Mouse (Mus musculus): ENCODE data around the gene Trat1. TPM values are rescaled to one million over a fixed set of nuclear protein-coding genes. Genes with fewer than 3 reads are reported as not detected.

The Trat1 gene
- polyA plus RNA-seq (2015; fragmentation: Nextera tagmentation; extraction: Ambion mirVana) = 0.02 and 0.06 TPM in 2 replicates

DNA sequence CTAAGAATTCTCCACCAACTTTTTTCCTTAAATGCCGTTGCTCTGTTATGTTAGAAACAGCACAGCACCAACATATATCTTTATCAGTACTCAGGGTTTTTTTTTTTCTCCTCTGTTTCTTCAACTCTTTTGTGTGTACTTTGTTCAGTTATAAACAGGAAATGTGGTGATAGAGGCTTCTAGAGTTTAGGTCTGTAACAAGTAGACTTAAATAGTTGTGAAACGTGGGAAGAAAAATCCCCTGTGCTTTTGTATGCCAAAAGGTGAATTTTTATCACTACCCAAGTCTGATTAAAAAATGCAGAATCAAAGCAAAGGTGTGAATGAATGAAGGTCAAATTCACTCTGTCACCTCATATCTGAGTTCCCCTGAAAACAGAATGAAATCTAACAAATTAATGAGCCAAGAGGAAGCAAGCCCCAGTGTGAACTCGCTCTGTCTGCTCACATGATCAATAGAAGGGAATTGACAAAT is at the start of gene Trat1:
TSS of gene Trat1 (minus strand) at position 51 of the 475 bp plus-strand sequence.
- WGBS = 67% methylated on average over 3 of the region's 3 CpGs
- ATAC-seq = no peak
- no peak within 1 kb of the TSS for H3K4me3 ChIP-seq (ENCODE audit: low read length)
- no peak within 1 kb of the TSS for H3K27ac ChIP-seq (ENCODE audit: low read length)
- H3K27me3 ChIP-seq (replicated peaks; ENCODE audit: control insufficient read depth, insufficient read depth, low read length) = no peaks in the 10 kb centered on the region
- H3K4me2 ChIP-seq (ENCODE audit: low read depth, low read length) = no peak within 1 kb of the TSS
- no peaks in the 10 kb centered on the region for H3K9me3 ChIP-seq (ENCODE audit: control insufficient read depth, low read length)
- H3K36me3 ChIP-seq (ENCODE audit: control insufficient read depth, insufficient read depth, low read length) = no peaks in the 10 kb centered on the region
- H3K9ac ChIP-seq (ENCODE audit: low read depth, low read length) = no peak within 1 kb of the TSS
- H3K4me1 ChIP-seq (ENCODE audit: control insufficient read depth, insufficient read depth, low read length) = no peaks in the 10 kb centered on the region

DNA sequence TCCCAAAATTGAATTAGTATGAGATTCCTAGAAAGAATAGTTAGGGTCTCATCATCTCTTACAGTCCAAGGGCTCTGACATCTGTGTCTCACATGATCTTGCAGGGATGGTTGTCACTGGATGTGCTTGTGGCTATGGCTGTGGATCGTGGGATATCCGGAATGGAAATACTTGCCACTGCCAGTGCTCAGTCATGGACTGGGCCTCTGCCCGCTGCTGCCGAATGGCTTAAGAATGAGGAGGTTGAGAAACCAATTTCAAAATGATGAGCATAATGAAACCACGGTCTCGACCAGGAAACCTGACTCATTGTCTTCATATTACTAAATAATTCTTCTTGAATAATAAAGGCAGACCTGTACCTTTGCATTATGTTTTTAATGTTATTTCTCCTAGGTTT is 46.7 kb upstream of the Trat1 start:
- Histone ChIP-seq H3K4me3 (ENCODE audit: low read length) (no peak overlapping the region), H3K9ac (ENCODE audit: low read depth, low read length) (no peak overlapping the region), H3K27ac (ENCODE audit: low read length) (no peak overlapping the region), H3K36me3 (ENCODE audit: control insufficient read depth, insufficient read depth, low read length) (no peaks in the 10 kb centered on the region), H3K4me2 (ENCODE audit: low read depth, low read length) (no peak overlapping the region), H3K27me3 (replicated peaks; ENCODE audit: control insufficient read depth, insufficient read depth, low read length) (no peaks in the 10 kb centered on the region), H3K4me1 (ENCODE audit: control insufficient read depth, insufficient read depth, low read length) (no peaks in the 10 kb centered on the region), H3K9me3 (ENCODE audit: control insufficient read depth, low read length) (no peaks in the 10 kb centered on the region)
- 94% methylated on average over 6 of the region's 6 CpGs for WGBS
- no peak for ATAC-seq

DNA sequence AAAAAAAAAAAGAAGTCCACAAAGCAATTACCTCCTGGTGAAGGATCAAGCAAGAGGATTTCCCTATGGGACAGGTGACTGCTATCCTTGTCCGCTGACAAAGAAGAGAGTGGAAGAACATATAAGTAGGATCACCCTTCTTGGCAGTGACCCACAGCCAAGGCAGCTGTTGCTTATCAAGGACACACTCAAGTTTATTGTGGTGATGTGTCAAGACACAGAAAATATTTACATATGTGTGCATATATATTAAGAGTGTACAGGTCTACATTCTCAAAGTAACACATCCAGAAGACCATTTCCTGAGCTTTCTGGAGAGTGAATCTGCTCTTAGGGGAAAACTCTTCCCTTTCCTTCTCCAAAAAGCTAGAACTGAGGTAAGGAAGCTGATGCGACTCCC is 44.9 kb upstream of the Trat1 start, which contains the start of gene Retnlb:
TSS of gene Retnlb (plus strand) at position 162 of the 400 bp plus-strand sequence.
- 92% methylated on average over 2 of the region's 2 CpGs for WGBS
- no peak for ATAC-seq
- H3K4me1 ChIP-seq (ENCODE audit: control insufficient read depth, insufficient read depth, low read length) = no peaks in the 10 kb centered on the region

DNA sequence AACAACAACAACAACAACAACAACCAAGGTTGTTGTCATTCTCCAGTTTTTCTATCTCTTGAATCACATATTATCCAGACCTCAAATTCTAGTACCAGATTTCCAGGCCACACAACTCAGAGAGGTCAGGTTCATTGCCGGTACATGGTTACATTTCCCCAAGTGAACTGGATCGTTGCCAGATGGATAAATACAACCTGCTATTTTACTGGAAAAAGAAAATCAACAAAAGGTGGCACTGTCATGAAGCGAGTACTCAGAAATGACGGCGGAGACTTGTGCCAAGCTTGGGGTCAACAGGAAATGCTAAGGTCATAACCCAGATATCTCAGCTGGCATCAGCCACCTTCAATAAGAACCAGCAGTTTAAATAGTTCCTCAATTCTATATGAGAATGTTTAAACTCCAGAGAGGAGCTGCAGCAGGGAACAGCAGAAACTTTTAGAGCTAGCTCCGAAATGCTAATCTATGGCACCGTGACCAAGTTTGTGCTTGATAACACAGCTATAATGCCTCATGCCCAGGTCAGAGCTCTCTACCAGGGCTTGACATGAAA is 40.1 kb upstream of the Trat1 start:
- ATAC-seq = no peak
- 57% methylated on average over 7 of the region's 7 CpGs for WGBS

More for the DNA sequence above, 44.9 kb upstream of the Trat1 start, which contains the start of gene Retnlb:
- Histone ChIP-seq H3K9me3 (ENCODE audit: control insufficient read depth, low read length) (no peaks in the 10 kb centered on the region), H3K27me3 (replicated peaks; ENCODE audit: control insufficient read depth, insufficient read depth, low read length) (no peaks in the 10 kb centered on the region), H3K4me3 (ENCODE audit: low read length) (no peak within 1 kb of the TSS), H3K27ac (ENCODE audit: low read length) (no peak within 1 kb of the TSS), H3K9ac (ENCODE audit: low read depth, low read length) (no peak within 1 kb of the TSS), H3K36me3 (ENCODE audit: control insufficient read depth, insufficient read depth, low read length) (no peaks in the 10 kb centered on the region), H3K4me2 (ENCODE audit: low read depth, low read length) (no peak within 1 kb of the TSS)

DNA sequence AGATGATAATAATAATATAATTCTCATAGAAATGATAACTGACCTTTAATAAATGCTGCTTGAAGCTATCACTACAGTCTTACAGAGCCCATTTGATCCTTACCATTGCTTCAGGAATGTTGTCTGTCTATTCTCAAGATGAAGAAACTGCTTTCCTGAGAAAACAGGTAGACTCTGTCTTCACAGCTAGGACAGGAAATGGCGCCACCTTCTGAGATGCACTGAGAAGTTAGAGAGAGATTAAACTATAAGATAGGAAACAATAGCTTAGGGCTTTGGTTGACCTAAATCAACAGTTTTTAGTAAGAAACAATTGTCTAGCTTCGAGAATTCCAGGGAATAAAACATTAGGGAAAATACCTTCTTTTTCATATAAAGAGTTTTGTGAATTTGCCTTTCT is 37.6 kb upstream of the Trat1 start:
- no peak for ATAC-seq
- H3K4me2 ChIP-seq (ENCODE audit: low read depth, low read length) = no peak overlapping the region
- H3K27ac ChIP-seq (ENCODE audit: low read length) = no peak overlapping the region
- no peaks in the 10 kb centered on the region for H3K27me3 ChIP-seq (replicated peaks; ENCODE audit: control insufficient read depth, insufficient read depth, low read length)
- H3K9me3 ChIP-seq (ENCODE audit: control insufficient read depth, low read length) = no peaks in the 10 kb centered on the region
- H3K9ac ChIP-seq (ENCODE audit: low read depth, low read length) = no peak overlapping the region
- no peaks in the 10 kb centered on the region for H3K4me1 ChIP-seq (ENCODE audit: control insufficient read depth, insufficient read depth, low read length)
- WGBS = 59% methylated on average over 2 of the region's 2 CpGs
- no peak overlapping the region for H3K4me3 ChIP-seq (ENCODE audit: low read length)
- no peaks in the 10 kb centered on the region for H3K36me3 ChIP-seq (ENCODE audit: control insufficient read depth, insufficient read depth, low read length)

More for the DNA sequence above, 40.1 kb upstream of the Trat1 start:
- no peaks in the 10 kb centered on the region for H3K27me3 ChIP-seq (replicated peaks; ENCODE audit: control insufficient read depth, insufficient read depth, low read length)
- no peak overlapping the region for H3K27ac ChIP-seq (ENCODE audit: low read length)
- no peaks in the 10 kb centered on the region for H3K9me3 ChIP-seq (ENCODE audit: control insufficient read depth, low read length)
- no peak overlapping the region for H3K4me2 ChIP-seq (ENCODE audit: low read depth, low read length)
- no peak overlapping the region for H3K4me3 ChIP-seq (ENCODE audit: low read length)
- H3K36me3 ChIP-seq (ENCODE audit: control insufficient read depth, insufficient read depth, low read length) = no peaks in the 10 kb centered on the region
- H3K4me1 ChIP-seq (ENCODE audit: control insufficient read depth, insufficient read depth, low read length) = no peaks in the 10 kb centered on the region
- no peak overlapping the region for H3K9ac ChIP-seq (ENCODE audit: low read depth, low read length)

DNA sequence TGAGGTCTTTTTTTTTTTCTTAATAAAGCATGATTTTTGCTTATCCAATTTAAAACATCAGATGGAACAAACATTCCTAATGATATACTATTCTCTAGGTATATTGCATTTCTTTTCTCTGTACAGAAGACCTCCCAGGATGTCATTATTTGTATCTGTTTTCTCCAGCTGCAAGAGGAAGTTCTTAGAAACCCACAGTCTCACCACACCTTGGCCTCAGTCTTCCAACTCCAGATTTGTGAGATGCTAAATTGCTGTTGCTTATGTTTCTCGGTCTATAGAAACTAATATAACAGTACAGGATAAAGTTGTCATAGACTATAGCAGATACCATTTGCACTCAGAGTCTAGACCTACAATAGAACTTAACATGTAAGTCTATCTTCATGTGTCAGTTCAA is 34.7 kb upstream of the Trat1 start:
- 80% methylated on average over 1 of the region's 1 CpGs for WGBS
- ATAC-seq = no peak
- H3K4me1 ChIP-seq (ENCODE audit: control insufficient read depth, insufficient read depth, low read length) = no peaks in the 10 kb centered on the region

DNA sequence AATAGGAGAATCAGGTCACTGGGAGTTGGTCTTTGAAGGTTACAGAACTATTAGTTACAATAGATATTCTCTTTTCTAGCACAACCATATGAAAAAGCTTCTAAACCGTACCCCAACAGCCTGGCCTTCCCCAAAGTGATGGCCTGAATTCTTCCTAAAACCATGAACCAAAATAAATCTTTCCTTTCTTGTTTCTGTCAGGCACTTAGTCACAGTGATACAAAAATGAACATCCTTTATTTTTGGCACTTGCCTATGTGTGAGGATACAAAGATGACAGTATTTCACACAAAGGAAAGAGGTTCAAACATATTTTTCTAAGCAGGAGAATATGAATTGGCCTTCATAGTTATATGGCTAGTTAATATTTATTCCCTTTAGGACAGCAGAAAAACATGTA is 33.6 kb upstream of the Trat1 start:
- Histone ChIP-seq H3K4me2 (ENCODE audit: low read depth, low read length) (no peak overlapping the region), H3K27me3 (replicated peaks; ENCODE audit: control insufficient read depth, insufficient read depth, low read length) (no peaks in the 10 kb centered on the region), H3K9ac (ENCODE audit: low read depth, low read length) (no peak overlapping the region), H3K4me1 (ENCODE audit: control insufficient read depth, insufficient read depth, low read length) (no peaks in the 10 kb centered on the region), H3K27ac (ENCODE audit: low read length) (no peak overlapping the region), H3K9me3 (ENCODE audit: control insufficient read depth, low read length) (no peaks in the 10 kb centered on the region), H3K36me3 (ENCODE audit: control insufficient read depth, insufficient read depth, low read length) (no peaks in the 10 kb centered on the region), H3K4me3 (ENCODE audit: low read length) (no peak overlapping the region)
- 85% methylated on average over 1 of the region's 1 CpGs for WGBS
- no peak for ATAC-seq

More for the DNA sequence above, 34.7 kb upstream of the Trat1 start:
- H3K36me3 ChIP-seq (ENCODE audit: control insufficient read depth, insufficient read depth, low read length) = no peaks in the 10 kb centered on the region
- no peak overlapping the region for H3K9ac ChIP-seq (ENCODE audit: low read depth, low read length)
- H3K27ac ChIP-seq (ENCODE audit: low read length) = no peak overlapping the region
- H3K27me3 ChIP-seq (replicated peaks; ENCODE audit: control insufficient read depth, insufficient read depth, low read length) = no peaks in the 10 kb centered on the region
- H3K4me2 ChIP-seq (ENCODE audit: low read depth, low read length) = no peak overlapping the region
- H3K4me3 ChIP-seq (ENCODE audit: low read length) = no peak overlapping the region
- no peaks in the 10 kb centered on the region for H3K9me3 ChIP-seq (ENCODE audit: control insufficient read depth, low read length)

DNA sequence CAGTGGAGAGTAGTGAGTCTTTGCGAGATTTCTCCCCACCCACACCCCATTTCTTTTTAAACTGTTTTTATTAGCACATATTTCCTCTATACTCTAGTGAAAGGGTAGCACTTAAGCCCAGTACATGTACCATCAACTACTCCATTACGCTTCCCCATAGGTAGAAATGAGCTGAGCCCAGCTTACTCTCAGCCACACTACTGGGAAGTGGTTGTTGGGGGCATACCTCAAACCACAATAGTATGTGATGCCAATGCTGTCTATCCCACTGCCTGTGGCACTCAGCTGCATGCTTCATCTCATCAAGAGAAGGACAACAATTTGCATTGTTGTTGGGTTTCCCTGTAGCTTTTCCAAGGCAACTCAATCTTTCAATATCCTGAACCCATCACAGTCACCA is 29.1 kb upstream of the Trat1 start:
- Histone ChIP-seq H3K4me3 (ENCODE audit: low read length) (no peak overlapping the region), H3K36me3 (ENCODE audit: control insufficient read depth, insufficient read depth, low read length) (no peaks in the 10 kb centered on the region), H3K9me3 (ENCODE audit: control insufficient read depth, low read length) (no peaks in the 10 kb centered on the region), H3K27me3 (replicated peaks; ENCODE audit: control insufficient read depth, insufficient read depth, low read length) (no peaks in the 10 kb centered on the region), H3K4me1 (ENCODE audit: control insufficient read depth, insufficient read depth, low read length) (no peaks in the 10 kb centered on the region), H3K9ac (ENCODE audit: low read depth, low read length) (no peak overlapping the region), H3K27ac (ENCODE audit: low read length) (no peak overlapping the region), H3K4me2 (ENCODE audit: low read depth, low read length) (no peak overlapping the region)
- ATAC-seq = no peak
- WGBS = 81% methylated on average over 2 of the region's 2 CpGs

DNA sequence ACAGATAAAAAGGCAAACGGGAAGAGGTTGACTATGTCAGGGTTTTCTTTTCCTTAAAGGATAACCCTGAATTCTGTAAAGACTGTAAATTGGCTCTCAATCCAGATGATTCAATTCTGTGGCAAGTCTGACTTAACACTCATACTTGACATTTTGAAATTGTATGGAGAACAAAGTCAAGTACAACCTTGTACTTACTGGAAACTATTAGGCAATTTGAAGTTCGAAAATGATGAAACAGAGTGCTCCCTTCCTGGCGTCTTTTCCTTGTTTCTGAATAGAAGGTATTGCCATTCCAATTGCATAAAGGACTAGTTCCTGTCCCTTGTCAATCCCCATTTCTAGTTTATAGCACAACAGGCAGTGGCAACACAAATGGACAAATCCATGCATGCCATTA is 27.6 kb upstream of the Trat1 start:
- Histone ChIP-seq H3K4me1 (ENCODE audit: control insufficient read depth, insufficient read depth, low read length) (no peaks in the 10 kb centered on the region), H3K27ac (ENCODE audit: low read length) (no peak overlapping the region), H3K36me3 (ENCODE audit: control insufficient read depth, insufficient read depth, low read length) (no peaks in the 10 kb centered on the region), H3K9ac (ENCODE audit: low read depth, low read length) (no peak overlapping the region), H3K27me3 (replicated peaks; ENCODE audit: control insufficient read depth, insufficient read depth, low read length) (no peaks in the 10 kb centered on the region), H3K4me3 (ENCODE audit: low read length) (no peak overlapping the region), H3K4me2 (ENCODE audit: low read depth, low read length) (no peak overlapping the region), H3K9me3 (ENCODE audit: control insufficient read depth, low read length) (no peaks in the 10 kb centered on the region)
- ATAC-seq = no peak
- 87% methylated on average over 3 of the region's 3 CpGs for WGBS

DNA sequence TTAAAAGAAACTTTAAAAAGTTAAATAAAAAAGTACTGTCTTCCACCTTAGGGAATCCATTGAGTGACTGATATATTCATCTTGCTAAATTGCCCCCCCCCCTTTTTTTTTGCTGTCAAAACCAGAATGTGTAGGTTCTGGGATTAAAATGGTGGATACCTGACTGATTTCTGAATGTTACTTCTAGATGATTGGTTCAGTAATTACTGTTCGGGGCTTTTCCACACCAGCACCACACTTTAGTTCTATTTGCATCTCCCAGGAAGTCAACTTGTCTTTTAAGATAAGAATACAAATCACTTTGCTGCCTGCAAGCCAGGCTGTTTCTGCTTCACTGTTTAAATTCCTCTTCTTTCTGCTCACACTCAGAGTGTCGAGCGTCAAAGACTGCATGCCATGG is 26.5 kb upstream of the Trat1 start:
- no peaks in the 10 kb centered on the region for H3K9me3 ChIP-seq (ENCODE audit: control insufficient read depth, low read length)
- WGBS = 47% methylated on average over 3 of the region's 3 CpGs

More for the DNA sequence above, 26.5 kb upstream of the Trat1 start:
- Histone ChIP-seq H3K27ac (ENCODE audit: low read length) (no peak overlapping the region), H3K4me3 (ENCODE audit: low read length) (no peak overlapping the region), H3K4me2 (ENCODE audit: low read depth, low read length) (no peak overlapping the region), H3K36me3 (ENCODE audit: control insufficient read depth, insufficient read depth, low read length) (no peaks in the 10 kb centered on the region), H3K27me3 (replicated peaks; ENCODE audit: control insufficient read depth, insufficient read depth, low read length) (no peaks in the 10 kb centered on the region), H3K4me1 (ENCODE audit: control insufficient read depth, insufficient read depth, low read length) (no peaks in the 10 kb centered on the region), H3K9ac (ENCODE audit: low read depth, low read length) (no peak overlapping the region)
- no peak for ATAC-seq
